Mouse (Mus musculus) left cerebral cortex, adult 18-20 months (tissue): ENCODE results near the gene Rasgef1b. TPM values are rescaled to one million over a fixed set of nuclear protein-coding genes. Genes with fewer than 3 reads are reported as not detected.

ENCODE experiments used
- DNase-seq, 2 experiments: peaks; one replicate each; pipeline ENCODE4 v3.0.0; 2021 to 2022; ENCODE audit warnings: low spot score in 2 of 2, mixed read lengths in 1 of 2
- long read RNA-seq, 2 experiments: library from polyadenylated mRNA; stranded (forward); transcript quantifications; one replicate each; pipeline ENCODE4 v2.0.0; 2021
- total RNA-seq, 2 experiments: library from RNA; stranded (reverse); gene quantifications; 2 replicates each; pipeline ENCODE4 v1.2.3; 2021

Rasgef1b gene
- total RNA-seq = 10 to 100 TPM; 73.6 to 73.8 TPM
- long read RNA-seq, experiment 1, transcript Rasgef1b-209 (14 exons, 2,987 nt) = major isoform, 22 of 62 reads
- long read RNA-seq, experiment 1, transcript Rasgef1b-201 (14 exons, 2,990 nt) = minor isoform, 15 of 62 reads
- long read RNA-seq, experiment 1, partial matches to known transcripts = 4 of 62 reads
- long read RNA-seq, experiment 1, other reads (novel, unspliced or antisense) = 20 of 62 reads
- long read RNA-seq, experiment 2, transcript Rasgef1b-209 (14 exons, 2,987 nt) = major isoform, 18 of 50 reads
- long read RNA-seq, experiment 2, transcript Rasgef1b-201 (14 exons, 2,990 nt) = minor isoform, 15 of 50 reads
- long read RNA-seq, experiment 2, partial matches to known transcripts = 0 of 50 reads
- long read RNA-seq, experiment 2, other reads (novel, unspliced or antisense) = 16 of 50 reads

DNA sequence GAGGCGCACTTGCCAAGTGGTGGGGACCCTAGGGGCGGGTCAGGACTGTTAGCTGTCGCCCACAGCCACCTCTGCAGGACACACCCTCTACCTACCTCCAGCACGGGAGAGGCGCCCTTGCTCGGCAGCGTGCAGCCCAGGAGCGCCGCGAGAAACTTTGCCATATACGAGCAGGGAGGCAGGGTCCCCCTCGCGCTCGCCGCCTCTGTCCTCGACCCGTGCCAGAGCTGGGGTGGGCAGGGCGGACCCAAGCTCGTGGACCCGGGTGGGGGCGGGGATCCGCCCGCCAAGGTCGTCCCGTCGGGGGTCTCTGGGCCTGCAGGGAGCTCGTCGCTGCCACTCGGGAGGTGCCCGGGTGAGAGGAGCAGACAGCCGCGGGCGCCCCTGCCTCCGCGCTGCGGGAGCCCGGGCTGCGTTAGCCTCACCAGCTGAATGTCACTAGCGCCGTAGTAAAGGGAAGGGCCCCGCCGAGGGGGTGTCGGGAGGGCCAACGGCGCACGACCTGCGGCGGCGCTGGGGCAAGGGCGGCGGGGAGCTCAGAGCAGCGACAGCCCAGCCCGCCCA, at the start of gene Rasgef1b:
Rasgef1b (minus strand) TSS at position 417 of the 564 bp plus-strand sequence.
- peak; percentile 67 to 73 for DNase-seq

DNA sequence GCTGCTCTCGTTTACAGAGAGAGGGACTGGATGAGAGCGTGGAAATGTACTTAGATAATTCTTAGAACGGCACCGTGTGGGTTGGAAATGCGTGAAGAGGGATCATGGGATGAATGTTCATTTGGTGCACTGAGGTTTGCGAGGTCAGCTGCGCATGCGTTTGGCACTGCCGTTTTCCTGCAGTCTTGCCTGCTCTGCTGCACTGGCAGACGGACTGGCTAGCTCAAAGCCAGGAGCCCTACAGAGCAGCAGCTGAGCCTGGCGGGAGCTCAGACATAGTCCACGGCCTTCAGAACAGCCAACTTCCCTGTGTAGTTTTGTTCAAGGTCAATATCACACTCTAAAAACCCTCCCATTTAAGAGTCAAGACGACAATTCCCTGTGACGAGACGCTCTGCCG, 46.5 kb upstream of the Rasgef1b start:
- DNase-seq = no peak

DNA sequence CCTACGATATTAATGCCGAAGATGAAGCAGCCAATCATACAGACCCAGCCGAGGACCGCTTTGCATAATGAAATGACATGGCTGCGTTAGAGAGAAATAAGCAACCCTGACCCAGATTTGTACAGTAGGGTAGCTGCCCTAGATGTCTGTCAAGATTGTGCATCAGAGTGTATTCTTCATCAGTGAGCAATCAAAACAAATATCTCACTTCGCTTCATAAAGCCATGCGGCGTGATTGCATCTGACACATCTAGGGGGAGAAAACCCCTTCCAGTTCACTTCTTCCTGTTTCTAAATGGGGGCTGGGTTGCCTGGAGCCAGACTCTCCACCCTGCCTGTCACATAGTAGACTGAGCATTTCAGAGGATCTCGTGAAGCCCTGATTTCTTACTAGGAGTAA, 44.4 kb upstream of the Rasgef1b start:
- DNase-seq = no peak

DNA sequence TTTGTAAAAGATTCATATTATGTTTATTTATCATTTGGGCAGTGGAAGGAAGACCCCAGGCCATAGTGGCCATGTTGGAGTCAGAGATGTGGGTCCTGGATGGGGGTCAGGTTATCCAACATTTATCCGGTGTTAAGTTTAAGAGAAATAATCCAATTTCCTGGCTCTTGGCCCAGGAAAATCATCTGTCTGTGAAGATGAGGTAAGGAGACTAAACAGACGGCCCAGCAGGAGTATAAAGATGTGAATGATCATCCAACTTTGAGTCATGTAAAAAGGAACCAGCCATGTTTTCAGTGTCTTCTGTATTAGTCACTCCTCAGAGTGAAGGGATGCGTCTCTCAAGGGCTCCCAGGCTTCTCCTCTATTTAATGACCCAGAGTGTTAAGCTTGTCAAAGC, 35.4 kb upstream of the Rasgef1b start:
- DNase-seq = no peak

DNA sequence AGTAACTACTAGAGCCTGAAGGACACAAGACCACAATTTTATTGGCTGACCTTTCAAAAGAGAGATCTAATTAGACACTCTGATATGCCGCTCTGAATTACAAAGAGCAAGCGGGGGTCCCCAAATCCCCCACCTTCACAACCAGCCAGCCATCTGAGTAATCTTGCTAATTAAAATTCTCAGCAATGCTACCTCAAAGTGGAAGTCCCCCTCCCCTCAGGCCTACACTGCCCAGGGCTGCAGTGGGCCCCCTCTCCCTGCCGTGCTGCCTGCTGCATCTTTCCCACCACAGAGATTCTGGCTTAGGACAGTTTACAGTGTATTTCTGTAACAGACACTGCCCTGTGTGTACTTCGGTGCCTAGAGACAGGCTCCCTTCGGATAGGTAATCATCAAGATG, 30.0 kb upstream of the Rasgef1b start:
- DNase-seq = no peak

DNA sequence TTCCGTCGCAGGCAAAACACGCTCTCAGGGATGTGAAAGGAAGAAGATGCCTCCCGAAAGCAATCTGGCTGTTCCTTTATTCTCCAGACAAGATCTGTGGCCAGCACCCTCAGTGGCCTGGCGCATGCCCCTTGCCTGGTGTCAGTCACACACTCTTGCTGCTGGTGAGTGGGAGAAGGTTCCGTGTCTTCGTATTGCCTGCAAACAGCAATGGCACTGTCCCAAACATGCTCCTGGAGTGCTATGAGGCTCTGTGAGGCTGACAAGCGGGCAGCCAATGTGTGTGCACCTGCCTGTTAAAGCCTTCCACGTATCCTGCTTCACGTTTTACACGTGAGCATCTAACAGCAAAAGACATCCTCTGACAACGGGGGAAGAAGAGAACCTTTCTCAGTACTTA, 25.0 kb upstream of the Rasgef1b start:
- DNase-seq = peak; percentile 12 to 24

DNA sequence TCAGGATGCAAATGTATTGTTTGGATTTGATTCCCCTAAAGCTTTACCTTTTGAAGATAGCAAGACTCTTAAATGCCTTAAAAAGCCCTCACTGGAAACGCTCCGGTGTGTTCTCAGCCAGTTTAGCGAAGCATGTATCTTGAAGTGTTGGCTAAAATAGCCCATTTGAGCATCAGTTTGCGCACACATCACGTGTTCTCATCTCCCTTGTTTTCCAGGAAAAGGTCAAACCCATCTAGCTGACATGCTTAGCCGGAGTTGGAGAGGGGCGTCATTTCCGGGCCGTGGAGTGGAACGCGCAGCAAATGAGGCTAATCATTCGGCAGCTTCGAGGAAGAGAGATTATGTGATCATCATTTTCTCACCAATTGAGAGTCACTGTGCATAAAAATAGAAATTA, 24.5 kb upstream of the Rasgef1b start:
- peak; percentile 26 to 30 for DNase-seq

DNA sequence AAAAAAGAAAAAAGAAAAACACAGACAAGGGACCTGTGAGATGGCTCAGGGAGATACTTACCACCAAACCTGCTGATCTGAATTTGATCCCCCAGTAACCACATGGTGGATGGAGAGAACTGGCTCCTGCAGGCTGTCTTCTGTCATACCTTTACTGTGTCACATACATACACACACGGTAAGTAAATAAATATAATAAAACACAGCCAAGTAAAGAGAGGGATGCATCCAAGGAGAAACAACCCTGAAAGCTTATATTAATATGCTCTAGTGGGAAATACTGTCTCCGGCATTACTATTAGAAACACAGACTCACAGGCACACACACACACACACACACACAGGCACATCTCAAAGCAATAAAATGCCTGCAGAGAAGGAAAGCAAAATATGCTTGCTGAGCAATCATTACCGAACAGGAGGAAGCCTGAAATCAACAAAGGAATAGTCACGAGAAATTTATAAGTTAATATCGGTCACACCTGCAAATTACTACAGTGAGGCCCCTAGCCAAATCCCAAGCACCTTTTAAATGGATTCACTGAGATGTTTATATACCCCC, 23.9 kb upstream of the Rasgef1b start:
- DNase-seq = no peak

DNA sequence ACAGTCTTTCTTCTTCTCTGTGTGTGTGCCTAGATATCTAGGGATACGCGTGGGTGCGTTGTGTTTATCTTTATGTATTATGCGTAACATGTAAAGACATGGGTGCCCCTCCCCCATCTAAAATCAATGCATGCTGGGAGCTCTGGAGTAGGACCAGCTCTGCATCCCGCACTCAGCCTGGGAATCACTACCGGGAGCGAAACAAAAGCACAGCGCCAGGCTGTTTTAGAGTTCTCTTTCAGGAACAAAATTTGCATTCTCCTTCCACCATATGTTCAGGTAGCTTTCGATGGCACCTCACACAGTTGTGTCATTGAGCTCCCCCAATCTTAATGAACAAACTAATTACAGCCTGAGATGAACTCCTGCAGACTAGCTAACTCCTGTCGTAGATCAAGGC, 19.6 kb upstream of the Rasgef1b start:
- no peak for DNase-seq

DNA sequence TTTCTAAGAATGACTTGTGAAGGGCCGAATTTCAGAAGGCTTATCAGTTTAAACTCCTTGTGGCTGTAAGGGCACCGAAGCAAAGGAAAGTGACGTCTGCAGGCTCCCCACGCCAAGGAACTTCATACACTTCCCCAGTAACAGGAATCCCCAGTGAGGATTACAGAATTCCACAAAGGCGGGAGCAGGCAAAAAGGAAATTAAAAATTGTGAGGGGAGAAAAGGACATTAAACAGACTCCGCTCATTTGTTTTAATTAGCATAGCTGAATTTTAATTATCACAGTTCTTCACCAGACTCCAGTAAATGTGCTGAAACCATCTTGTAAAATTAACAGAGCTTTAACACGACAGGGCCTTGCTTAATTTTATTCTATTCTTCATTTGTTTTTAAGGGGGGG, 17.2 kb upstream of the Rasgef1b start:
- no peak for DNase-seq

DNA sequence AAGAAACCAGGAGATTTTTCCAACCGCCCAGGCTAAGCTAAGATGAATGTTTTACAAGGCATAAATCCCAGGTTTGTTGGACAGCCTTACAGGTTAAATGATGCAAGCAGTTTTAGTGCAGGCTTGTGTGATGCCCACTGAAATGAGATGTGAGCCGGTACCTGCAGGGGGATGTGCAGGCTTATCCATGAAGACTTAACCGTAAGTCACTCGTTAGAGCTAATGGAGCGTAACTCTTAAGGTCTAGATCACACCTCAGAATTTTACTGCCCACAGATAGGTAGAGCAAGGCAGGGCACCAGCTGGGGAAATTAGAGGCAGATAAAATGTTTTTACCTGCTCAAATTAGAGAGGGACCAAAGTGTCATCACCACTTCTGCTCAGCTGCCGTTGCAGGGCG, 14.0 kb upstream of the Rasgef1b start:
- DNase-seq = no peak

DNA sequence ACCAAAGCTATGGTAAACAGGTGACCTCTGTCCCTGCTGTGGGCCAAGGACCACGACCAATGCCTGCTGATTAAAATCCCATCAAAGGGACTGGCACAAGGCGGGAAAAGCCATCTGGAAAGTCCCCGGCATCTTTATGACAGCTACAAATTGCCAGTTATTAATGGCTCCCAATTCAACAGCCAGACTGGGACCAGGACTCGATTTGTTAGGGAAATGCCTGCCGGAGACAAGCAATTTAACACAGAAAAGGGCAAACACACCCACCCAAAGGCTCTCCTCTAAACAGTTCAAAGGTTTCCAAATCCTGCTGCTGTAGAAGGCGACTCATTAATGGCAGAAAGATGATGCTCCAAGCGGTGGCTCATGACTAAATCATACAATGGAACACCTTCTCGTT, 13.2 kb upstream of the Rasgef1b start:
- no peak for DNase-seq

DNA sequence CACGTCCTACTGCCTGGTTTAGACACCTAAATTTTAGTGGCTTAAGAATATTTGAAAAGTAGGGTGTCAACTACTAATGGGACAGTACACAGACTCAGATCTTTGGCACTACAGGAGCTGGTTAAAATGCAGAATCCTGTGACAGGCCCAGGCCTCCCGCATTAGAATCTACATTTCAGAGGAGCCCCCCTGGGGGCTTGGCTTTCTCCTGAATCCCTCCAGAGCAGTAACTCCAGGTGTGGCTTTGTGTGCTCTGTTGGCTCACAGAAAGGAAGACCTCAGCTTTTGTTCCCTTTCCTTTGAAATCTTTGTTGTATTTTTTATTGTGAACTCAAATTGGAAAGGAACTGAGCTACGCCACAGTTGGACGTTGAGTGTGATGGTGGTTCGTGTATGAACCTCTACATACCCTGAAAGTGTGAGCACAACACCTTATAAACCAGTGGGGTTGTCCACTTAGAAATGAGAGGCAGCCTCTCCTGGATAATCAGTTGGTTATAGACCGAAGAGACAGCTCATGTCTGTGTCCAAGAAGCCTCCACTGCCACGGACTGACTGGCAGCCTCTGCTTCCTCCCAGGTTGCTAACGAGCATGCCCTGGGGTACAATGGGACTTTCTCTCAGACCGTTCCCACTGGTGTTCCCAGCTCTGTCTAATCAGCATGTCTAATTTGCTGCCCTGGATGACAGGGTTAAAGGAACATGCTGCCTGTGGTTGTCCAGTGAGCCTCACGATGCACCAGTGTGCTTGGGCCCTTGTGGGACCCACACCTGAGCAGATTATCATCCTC, 9.3 kb upstream of the Rasgef1b start:
- no peak for DNase-seq

DNA sequence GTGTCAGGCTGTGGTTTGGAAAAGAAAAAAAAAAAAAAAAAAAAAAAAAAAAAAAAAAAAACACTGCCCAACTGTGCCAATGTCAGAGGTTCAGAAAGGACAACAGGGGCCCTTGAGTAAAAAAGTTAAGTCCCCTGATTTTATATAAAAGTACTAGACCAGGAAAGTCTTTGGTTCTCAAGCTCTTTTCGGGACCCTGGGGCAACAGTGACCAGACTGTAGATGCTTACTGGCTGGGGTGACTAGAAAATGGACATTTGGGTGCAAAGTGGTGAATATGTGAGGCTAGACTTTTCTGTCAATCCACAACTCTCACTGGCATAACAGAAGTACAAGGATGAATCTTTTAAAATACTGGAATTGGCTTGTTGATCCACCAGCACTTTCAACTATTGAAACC, 1.1 kb upstream of the Rasgef1b start:
- no peak for DNase-seq

DNA sequence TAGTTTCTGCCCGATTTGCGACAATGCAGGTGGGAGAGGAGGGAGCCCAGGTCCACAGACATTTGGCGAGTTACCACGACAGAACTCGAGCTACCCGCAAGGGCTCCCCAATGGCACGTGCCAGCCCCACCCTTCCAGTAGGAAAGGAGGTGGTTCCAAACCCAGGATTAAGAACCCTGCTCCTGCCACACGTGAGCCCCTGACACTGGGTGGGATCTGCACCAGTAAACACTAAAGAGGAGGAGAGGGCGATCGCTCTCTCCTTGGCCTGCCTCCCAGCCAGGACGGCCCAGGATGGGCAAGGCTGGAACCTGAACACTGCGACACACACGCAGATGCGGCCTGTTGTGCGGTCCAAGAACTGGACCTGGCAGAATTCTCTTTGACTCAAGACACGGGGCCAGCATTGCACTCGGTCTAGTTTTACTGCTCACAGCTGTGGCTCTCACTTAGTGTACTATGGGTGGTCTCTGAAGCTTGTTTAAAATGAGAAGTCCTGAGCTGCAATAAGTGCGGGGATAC, 557 bp upstream of the Rasgef1b start:
- peak; percentile 34 to 37 for DNase-seq

DNA sequence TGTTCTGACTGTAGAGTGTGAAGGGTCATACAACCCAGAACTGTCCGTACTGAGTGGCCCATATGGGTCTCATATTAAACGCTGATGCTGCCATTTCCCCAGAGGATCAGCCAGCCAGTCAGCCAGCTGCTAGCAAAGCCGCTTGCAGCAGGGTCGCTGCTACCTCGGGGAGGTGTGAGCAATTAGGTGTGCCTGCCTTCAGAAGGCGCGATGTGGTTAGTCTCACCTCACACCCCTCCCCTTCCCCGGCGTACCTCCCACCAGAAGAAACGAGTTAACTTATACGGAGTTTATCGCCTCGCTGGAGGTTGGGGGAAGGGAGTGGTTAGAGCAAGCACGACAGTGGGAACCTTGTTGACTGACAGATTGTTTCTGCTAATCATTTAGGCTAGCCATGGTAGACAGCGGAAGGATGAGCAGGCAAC, 826 bp downstream of the Rasgef1b start:
- peak; percentile 17 to 20 for DNase-seq

DNA sequence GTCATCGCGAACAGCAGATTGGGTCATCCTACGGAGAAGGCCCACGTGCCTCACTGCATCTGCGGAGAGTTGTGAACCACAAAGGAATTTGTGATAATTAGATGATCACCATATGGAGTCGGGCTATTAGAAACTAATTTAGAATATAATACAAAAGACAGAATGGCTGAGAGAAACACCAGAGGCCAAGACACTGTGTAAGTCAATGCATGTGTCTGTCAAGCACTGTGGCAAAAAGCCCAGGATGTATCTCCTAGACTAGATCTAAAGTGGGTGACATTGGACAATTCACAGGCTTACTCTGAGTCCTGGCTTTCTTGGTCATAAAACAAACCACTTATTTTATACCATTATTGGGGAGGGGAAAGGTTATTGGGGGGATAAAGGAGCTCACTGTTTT, 4.9 kb downstream of the Rasgef1b start:
- DNase-seq = no peak

DNA sequence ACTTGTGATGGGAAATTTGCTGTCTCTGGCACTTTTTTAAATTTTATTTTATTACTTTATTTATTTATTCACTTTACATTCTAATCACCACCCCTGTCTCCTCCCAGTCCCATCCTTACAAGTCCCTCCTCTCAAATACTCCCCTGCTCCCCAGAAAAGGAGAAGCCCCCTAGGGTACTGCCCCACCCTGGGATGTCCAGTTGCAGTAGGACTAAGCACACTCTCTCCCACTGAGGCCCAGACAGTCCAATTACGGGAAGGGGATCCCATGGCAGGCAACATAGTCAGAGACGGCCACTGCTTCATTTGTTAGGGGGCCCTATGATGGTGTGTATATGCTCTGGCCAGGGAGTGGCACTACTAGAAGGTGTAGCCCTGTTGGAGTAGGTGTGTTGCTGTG, 6.6 kb downstream of the Rasgef1b start:
- no peak for DNase-seq

DNA sequence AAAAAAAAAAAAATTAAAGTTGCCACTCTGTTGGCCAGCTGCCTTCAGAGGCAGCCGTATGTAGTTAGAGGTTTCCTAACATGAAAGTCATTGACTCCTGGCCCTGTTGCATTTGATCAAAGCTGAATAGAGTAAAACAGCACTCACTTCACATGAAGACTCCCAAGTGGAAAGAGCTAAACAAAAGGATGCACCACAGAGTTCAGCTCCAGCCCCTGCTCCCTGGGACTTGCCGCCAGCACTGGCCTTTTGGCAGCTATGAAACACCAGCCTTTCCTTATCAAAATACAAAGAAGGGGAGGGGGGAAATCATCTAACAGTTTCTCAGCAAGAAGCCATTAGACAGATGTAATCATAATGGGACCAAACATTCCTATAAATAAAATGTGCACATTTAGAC, 8.3 kb downstream of the Rasgef1b start:
- DNase-seq = no peak

DNA sequence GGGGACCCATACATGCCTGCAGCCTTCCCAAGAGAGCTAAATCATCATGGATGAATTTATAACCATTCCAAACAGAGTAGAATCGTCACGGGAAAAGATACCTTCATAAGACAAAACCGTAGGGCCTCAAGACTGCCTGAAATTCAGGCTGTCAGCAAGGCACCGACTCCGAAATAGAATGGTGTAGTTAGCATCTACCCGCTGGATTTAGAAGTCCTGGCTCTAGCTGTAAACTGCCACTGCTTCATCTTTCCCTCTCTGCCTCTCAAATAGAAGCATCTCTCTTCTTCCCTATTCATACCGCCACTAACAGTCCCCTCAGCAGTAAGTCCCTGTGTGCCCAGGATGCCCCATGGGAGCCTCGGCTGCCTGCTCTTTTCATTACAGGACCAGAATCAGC, 10.9 kb downstream of the Rasgef1b start:
- no peak for DNase-seq

DNA sequence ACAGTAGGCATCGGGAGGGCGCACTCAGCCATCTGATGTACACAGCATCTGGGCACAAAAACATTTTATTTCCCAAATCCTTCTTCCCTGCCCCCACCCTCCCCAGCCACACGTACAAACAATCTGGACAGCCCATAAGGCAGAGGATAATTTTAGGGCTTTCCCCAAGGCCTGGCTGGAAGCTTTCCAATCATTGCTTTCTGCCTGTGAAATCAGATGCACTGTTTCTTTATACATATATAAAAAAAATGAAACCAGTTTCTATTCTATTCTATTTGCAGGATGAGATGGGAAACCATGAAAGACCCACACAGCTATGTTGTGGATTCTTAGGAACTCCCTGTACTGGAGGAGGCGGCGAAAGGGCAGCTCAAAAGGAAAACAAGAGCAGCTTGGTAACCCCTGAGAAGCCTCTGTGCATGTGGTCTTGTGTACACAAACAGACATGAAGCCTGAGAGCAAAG, 13.6 kb downstream of the Rasgef1b start:
- peak; percentile 65 to 69 for DNase-seq
